Mouse (Mus musculus) kidney, postnatal 14 days (tissue): ENCODE data around the gene Crybg2.
A peak's percentile ranks its signal among the peaks of the same experiment; 100 is the strongest.

Experiments
- DNase-seq: peaks from one replicate; pipeline ENCODE4 v3.0.0; 2022; ENCODE audit warnings: mixed read lengths

Gene Crybg2

DNA sequence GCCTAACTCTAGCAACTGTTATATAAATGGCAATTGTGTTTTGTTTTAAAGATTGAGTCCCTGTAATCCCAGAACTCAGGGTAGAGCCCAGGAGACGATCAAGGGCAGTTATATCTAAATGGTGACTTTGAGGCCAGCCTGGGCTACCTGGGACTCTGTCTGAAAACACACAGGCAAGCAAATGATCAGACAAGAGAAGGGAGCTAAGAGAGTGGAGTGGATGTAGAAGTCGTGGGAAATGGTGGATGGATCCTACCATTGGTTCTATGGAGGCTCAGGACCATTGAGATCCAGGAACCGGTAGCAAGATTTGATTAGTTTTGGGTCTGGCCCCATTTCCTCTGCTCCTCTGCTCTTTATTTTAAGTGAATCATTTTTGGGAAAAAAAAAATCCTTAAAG is 35.5 kb downstream of the Crybg2 start:
- no peak for DNase-seq

DNA sequence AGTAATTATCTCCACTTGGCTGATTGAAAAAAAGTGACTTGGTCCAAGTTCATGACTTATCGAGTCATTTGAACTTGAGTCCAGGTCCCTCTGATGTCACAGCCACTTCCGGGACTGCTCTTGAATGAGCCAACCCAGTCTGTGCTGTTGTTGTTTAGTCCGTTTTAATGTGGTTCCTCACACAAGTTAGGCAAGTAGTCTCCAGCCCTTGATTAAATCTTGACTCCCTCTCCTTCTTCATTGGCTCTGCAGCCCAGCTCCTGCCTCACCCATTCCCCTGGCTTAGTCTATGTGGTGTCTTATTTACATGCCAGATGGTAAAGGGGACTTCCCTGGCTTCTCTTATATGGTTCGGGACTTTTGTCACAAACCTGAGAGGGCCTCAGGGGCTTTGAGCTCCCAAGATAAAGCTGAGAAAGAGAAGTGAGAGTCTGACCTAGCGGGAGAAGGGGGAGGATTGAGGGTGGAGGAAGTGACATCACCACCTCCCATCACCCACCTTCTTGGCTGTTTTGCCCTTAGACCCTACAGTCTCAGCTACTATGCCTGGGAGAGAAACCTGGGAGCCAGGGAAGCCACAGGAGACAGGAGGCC is 36.5 kb downstream of the Crybg2 start:
- DNase-seq: no peak

DNA sequence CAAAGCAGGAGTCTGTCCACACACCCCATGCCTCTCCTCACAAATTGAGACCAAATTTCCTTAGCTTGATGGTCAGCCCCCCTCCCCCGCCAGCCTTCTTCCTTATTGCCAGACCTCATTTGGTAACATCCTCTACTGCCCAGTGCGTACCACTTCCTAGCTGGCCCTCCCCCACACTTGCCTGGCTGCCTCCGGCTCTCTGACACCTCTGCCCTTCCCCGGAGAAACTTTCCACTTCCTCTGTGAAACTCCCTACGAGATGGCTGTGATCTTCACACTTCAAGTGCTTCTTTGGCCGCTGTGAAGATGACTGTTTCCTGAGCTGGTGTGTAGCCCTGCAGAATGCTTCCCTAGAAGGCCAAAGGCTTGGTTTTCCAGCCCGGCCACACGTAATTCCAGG is 38.0 kb downstream of the Crybg2 start:
- peak; percentile 25 for DNase-seq

DNA sequence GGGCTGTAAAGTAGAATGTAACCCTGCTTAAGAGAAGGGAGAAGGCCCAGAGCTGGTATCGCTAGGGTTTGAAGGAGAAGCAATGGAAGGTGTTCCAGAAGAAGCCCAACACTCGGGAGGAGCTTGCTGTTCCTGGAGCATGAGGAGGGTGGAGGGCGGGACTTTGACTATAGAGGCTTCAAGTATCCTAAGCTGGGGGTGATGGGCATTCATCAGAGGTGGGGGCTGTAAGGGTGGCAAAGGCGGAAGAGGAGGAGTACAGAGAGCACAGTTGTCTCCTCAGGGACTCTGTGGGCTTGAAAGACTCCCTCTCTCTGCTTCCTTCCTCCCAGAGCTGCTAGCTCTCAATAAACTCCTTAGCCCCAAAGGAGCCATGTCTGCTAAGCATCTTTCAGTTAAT is 39.6 kb downstream of the Crybg2 start:
- DNase-seq: no peak

DNA sequence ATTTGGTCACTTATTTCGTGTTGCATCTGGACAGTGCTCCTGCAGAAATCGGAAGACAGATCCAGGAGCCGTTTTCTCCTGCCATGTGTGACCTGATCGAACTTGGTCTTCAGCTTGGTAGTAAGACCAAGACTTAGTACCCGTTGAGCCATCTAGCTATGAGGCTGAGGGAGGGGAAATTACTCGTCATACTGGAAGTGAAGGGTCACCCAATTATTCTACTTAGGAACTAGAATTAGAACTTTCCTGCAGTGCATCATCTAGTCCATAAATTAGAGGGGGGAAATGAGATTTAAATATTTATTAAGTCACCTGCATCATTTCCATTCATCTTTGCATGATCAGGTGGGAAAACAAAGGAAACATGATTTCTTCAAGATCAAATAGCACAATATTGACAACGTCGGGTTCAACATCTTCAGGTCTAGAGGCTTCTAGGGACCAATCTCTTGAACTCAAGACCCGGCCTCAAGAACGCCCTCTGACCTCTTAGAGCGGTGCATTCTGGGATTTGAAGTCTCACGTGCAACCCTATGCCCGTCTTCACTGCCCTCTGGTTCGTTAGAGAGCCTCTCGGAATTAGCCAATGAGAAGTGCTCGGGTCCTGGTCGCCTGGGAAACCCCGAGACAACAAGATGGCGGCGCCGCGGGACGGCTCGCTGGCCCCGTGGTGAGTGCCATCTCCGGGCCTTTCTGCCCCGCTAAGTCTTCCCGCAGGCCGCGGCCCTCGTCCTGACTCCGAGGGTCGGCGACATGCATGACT is 41.5 kb downstream of the Crybg2 start, which contains the start of gene Ubxn11:
TSS of gene Ubxn11 (plus strand) at position 592 of the 763 bp plus-strand sequence.
- DNase-seq: peak; percentile 92

DNA sequence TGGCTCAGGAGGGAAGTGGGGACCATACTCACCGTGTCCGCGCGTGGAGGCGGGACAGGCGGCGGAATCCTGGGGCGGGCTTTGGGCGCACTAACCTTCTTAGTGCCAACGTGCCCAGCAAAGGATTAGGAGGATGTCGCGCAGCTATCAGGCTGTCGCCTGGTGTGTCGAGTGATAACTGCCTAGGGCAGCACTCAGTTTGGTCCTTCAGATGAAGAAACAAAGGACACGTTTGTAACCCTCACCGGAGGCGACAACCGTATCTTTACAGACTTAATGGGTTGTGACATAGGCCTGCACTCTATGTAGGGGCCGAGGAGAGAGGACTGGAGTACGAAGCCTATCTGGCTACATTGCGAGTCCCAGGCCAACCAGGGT is 42.1 kb downstream of the Crybg2 start:
- no peak for DNase-seq

DNA sequence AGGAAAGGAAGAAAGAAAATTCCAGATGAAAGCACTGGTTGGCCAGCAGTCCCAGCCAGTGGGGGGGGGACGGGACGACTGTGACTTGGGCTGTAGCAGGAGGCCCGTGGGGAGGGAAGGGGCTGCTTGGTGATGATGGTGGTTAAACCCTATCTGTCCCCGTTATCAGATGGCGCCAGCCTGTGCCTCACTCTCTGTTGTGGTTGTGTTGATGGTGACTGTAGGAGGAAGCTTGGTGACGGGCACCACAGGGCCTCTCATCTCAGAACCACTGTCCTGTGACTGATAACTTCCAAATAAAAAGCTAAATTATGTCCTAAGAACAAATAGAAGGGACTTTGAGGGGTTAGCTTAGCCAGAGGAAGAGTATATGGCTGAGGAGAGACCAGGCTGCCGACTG is 45.5 kb downstream of the Crybg2 start:
- DNase-seq: no peak

DNA sequence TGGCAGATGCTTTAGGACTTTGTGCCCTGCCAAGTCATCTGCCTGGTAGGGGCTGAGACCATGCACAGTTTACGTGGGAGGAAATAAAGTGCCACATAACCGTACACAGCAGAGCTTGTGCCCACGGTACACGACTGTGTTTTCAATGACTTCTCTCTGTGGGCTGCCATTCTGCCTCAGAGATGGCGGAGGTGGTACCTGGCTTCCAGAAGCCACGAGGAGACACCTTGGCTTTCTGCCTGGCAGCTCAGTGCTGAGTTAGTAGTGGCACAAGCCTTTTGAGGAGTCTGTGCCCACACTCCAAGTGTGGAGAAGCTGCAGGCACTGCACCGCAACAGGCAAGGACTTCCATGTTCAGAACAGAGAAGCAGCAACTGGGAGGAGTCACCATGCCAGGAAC is 47.1 kb downstream of the Crybg2 start:
- DNase-seq: no peak

DNA sequence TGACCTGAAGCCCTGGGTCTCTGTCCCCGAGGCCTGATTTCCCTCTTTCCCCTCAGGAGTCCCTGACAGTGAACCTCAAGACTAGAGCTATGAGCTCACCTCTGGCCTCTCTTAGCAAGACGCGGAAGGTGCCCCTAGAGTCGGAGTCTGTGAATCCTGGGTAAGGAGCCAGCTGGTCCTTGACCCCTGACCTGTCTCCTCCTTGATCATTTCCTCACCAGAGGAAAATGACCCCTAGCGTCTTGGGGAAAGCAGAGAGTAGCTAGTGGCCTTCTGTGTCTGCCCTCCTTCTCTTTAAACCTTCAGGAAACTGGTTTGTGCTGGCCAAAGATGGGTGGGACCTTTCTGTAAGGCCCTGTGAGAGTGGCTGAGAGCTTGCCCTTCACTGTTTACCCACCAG is 47.6 kb downstream of the Crybg2 start:
- no peak for DNase-seq

DNA sequence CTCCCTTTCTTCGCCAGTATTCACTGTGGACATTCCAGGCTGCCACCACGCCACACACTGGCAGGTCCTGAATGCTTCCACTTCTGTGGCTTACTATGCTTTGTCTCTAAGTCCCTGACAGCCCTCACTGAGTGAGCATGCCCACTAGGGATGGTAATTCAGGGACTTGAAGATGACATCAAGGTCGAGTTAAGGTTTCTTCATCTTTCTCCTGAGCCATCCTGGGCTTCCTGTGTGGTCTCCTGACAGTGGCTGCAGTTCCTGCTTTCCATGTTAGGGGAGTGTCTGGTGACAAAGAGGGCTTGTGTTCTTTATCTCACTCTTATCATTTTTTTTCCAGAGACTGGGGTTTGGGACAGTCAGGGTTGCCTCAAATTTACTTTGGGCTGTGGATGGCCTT is 50.0 kb downstream of the Crybg2 start:
- DNase-seq: no peak

DNA sequence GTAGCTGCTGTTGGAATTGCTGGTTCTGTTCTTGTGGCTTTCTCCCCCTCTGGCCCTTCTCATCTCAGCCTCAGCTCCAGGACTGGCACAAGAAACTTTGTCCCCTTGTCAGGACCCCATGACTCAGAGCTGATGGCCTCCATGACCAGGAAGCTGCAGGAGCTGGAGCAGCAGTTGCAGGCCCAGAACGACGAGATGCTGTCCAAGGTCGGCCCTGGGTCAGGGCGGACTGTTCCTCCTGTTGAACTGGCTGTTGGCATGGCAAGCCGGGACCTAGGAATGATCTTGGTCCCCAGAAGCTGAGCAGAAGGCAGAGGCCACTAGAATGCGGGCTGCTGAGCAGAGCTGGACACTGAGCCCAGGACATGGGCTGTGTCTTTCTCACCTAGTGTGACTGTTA is 51.8 kb downstream of the Crybg2 start:
- no peak for DNase-seq

DNA sequence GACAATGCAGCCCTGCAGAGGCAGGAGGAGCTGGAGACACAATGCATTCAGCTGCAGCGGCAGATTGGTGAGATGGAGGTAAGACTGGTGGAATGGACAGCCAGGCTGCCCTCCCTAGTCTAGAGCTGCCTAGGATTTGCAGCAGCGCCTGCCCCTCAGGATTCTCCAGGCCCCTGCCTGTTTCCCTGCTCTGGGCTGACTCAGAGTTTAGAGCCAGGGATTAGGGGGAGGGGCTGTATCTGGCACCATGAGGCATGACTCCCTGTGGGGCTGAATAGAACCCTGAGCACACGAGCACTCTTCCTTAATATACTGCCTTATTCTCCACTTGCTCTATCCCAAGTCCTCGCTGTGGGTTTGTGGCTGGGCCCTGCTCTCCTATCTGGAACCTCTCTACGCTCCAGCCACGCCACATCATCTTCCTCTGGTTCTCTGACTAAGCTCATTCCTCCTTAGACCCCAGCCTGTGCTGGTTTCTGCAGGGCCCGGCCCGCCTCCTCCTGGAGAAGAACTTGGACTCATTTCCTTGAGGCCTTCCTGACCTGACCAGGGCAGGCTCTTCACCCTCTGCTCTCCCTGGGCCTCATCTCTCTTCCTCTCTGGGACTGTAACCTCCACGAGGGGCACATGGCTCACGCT is 52.9 kb downstream of the Crybg2 start:
- no peak for DNase-seq

DNA sequence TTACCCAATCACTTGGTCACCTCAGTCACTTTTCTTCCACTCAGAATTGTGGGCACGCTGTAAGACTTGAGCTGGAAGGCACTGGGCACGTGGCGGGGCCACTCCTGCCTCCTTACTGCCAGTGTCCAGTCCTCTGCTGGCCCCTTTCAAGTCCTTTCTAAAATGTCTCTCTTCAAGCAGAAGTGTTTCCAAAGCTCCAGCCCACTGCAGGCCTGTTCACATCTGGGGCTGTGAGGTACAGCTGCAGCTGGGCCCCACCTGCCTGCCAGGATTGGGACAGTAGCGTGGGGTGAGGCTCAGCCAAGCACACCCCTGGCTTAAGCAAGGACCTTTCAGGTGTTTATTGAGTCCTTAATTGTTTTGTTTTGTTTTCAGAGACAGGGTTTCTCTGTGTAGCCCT is 53.4 kb downstream of the Crybg2 start:
- no peak for DNase-seq

DNA sequence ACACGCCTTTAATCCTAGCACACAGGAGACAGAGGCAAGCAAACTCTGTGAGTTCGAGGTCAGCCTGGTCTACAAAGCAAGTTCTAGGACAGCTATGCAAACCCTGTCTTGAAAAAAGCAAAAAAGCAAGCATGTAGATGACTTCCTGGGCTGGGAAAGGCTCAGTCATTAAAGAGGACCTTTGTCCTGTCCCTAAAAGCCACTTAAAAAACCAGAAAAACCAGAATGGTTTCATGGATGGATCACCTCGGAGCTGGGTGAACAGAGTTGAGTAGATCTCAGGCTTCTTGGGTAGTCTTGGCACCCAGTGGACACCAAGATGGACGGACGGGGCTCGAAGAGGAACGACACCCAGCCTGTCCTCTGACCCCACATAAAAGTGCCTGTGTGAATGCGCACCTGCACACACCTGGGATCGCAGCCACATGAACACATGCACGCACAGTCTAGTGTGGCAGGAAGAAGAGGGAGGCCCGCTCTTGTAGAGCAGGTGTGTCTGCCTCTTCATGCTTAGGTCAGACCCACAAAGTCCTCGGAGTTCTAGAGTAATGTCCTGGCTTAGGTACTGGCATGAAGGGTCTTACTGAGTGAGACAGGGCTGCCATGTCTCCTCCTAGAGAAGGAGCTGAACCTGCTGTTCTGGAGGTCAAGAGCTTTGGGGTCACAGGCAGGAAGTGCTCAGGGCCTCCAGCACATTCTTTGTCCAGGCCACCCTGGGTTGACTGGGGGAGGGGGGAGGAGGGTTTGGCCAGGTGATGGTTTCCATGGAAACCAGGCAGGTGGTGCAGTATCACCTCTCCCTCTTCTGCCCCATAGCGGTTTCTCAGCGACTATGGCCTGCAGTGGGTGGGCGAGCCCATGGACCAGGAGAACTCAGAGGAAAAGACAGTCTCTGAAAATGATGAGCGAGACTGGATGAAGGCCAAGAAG is 54.9 kb downstream of the Crybg2 start:
- DNase-seq: no peak

DNA sequence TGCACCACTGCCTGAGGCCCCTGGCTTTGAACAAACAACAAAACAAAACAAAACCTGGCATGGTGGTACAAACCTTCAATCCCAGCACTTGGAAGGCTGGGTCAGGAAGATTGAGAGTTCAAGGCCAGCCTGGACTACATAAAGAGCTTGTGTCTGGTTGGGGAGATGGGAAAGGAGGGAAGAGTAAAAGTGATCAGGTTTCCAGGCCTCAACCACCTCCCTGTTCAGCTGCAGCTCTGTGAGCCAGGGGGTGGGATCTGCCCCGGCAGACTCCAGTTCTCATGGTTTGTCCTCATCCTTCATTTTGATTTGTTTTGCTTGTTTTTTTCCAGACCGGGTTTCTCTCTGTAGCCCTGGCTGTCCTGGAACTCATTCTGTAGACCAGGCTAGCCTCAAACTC is 55.9 kb downstream of the Crybg2 start:
- no peak for DNase-seq

DNA sequence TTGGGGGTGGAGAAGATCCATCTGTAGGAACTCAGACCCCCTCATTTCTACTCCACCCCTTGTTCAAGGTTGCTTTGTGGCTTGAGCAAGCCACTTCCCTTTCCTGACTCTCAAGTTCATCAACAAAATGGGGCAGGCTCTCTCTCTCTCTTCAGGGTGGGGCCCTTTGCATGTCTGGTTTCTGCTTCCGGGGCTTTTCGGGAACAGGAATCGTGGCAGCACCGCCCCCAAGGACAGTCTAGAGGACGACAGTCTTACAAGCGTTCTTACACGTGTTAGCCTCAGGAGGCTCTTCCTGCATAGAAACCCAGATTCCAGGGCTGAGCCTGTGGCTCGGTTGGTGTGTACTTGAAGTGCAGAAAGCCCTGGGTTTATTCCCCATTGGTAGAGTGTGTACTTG is 56.4 kb downstream of the Crybg2 start:
- no peak for DNase-seq

DNA sequence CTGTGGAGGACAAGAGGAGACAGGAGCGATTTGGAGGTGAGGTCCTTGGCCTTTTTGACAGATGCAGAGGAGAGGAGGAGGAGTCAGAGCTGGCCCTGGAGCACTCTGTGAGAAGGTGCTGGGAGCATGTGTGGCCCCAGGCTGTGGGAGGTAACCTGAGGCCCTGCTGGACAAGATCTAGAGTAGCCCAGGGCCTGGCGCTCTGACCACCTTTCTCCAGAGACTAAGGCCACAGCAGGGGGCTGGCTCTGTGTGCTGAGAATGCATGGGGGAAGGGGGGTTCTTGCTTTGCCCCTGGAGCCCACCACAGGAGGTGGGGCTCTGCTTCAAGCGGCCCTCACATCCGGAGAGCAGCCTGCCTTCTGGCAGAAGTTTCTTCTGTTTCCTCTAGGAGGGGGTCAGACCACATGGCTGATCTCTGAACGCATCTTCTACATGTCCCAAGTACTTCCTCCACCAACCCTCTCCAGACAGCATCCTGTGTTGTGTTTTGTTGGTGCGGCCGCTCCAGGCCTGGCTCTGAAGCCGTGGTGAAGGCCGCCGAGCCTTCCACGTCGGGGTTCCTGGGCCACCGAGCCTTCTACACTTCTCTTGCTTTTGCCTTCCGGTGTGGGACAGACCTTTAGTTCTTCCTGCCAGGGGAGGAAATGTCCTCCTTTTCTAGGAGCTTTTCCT is 57.6 kb downstream of the Crybg2 start:
- no peak for DNase-seq

DNA sequence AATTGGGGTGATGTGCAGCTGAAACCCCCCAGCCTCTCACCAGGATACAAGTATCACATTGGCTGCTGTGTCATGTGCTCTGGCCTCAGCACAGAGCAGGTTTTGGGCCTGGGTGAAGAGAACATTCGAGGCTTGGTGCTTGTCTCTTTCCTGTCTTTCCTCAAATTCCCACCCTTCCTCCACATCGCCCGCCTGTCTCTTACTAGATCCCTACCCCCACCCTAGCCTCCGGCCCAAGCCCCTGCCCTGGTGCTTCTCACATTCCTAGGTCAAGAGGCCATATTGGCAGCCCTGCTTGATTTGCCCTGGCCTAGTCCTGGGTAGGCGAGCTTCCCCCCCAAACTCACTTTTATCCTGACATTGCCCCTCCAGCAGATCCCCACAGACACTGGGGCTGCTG is 58.4 kb downstream of the Crybg2 start:
- no peak for DNase-seq

DNA sequence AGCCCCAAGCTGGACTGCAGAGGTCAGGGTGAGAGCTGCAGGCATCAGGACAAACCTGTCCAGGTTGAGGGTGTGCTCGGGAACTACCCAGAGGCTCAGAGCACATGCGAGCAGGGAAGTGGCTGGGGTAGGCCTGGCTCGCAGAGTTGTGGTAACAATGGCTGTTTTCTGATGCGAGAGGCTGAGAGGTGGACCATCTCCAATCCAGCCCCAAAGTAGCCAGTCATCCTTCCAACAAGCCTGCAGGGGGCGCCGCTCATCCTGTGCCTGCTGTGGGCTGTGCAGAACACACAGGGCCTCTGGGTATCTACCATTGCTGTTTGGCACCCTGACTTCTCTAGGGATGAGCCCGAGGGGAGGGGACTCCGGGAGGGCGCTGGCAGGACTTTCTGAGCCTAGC is 59.0 kb downstream of the Crybg2 start:
- DNase-seq: no peak

DNA sequence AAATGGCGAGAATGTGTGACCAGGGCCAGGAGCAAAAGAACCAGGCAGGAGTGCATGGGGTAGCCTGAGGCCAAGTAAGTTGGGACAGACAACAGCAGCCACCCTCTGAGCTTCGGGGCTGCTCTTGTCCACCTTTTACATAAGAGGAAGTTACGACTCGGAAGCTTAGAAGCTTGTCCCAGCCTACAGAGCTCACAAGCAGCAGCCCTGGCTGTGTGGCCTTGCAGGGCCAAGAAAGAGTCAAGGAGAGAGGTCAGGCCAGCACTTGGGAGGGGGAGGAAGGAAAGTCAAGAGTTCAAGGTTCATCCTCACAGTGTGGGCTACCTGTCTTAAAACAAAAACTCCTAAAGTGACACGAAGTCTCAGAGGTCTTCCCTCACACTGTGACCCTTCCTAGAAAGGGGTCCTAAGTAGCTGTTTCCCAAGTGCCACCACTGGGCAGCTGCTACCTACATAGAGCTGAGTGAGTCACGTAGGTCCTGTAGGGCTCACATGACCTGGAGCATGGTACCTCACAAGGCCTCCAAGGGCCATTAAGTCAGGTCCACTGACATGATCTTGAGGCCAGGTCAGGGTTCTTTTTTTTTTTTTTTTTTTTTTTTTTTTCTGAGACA is 59.7 kb downstream of the Crybg2 start:
- no peak for DNase-seq

DNA sequence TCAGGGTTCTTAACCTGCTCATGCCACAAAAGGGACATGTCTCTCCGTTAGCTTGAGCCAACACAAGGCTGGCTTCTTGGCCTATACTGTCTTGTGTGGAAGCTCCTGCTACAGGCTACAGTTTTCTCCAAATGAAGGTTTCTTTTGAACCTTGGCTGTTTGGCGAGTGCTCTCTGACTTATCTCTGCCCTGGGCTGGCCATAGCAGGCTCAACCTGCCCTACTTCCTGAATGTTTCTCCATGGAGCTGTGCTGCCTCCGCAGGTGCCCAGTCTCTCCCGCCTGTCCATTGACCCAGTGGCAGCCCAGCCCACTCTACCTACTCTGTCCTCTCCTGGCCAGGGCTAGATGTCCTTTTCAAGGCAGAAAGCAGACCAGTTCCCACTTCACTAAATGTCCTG is 60.3 kb downstream of the Crybg2 start:
- DNase-seq: no peak

DNA sequence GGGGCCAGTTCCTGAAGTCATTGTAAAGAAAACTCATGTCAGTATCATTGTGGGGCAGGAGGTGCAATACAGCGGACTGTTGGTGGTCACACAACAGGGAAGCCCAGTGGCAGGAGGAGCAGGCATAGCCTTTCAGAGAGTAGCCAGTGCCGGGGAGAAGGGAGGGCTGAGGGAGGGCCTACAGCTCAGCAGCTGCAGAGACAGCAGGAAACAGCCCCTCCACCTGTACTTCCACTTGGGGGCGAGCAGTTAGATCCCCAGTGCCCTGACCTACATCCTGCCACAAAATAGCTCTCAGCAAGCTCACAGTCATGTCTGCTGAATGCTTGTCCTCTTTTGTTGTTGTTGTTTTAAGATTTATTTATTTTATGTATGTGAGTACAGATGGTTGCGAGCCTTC is 61.0 kb downstream of the Crybg2 start:
- no peak for DNase-seq
